Mouse (Mus musculus) ES-E14 (cell line): ENCODE results near the gene Polr1e.

Experiments used
- CHD2 ChIP-seq: IDR thresholded peaks from 2 replicates; pipeline ENCODE4 v1.6.1; 2014; ENCODE audit warnings: mild to moderate bottlenecking, low read depth, low read length, inconsistent platforms
- HCFC1 ChIP-seq: IDR thresholded peaks from 2 replicates; pipeline ENCODE4 v1.6.1; 2012; ENCODE audit warnings: low read length, inconsistent platforms, borderline replicate concordance; ENCODE audit not compliant: insufficient read depth
- MAFK ChIP-seq: IDR thresholded peaks from 2 replicates; pipeline ENCODE4 v1.6.1; 2014; ENCODE audit warnings: mild to moderate bottlenecking, low read depth, low read length, inconsistent platforms; ENCODE audit not compliant: insufficient read depth
- ZC3H11A ChIP-seq: IDR thresholded peaks from 2 replicates; pipeline ENCODE4 v1.6.1; 2012; ENCODE audit warnings: low read depth, mild to moderate bottlenecking, inconsistent platforms, low read length, borderline replicate concordance
- ZNF384 ChIP-seq: IDR thresholded peaks from 2 replicates; pipeline ENCODE4 v1.6.1; 2012; ENCODE audit warnings: low read depth, low read length, inconsistent platforms

- TF ChIP-seq MAFK (no peak), HCFC1 (no peak), ZNF384 (no peak), CHD2 (no peak), ZC3H11A (no peak)
These were observed 40.2 kb upstream of the Polr1e start for GRCm38 (mm10) chr4:44978175-44978574.
